Mouse (Mus musculus) spleen, postnatal 36 days (tissue): ENCODE data around the gene Slc25a42.
"Not testable (repeated sequence)": the region's sequence is repeated elsewhere in the genome, so short reads cannot be mapped to it uniquely, and the experiment has no call there.

Source experiments
- DNase-seq, 2 experiments: peaks; one replicate each; pipeline ENCODE4 v3.0.0; 2022; ENCODE audit warnings: low spot score in 2 of 2, mixed read lengths in 1 of 2

Slc25a42 gene

GRCm38 (mm10) chr8:70212112-70213055 is at the start of gene Slc25a42:
Gene Slc25a42, minus strand, starts transcription at chr8:70212305.
- peak; percentile 98 for DNase-seq

- peak in 1 of 2 experiments; percentile 24 for DNase-seq
Observed at GRCm38 (mm10) chr8:70259043-70259442, 46.9 kb upstream of the Slc25a42 start.

- peak in 1 of 2 experiments; percentile 22 for DNase-seq
Observed at GRCm38 (mm10) chr8:70258600-70258999, 46.5 kb upstream of the Slc25a42 start.

GRCm38 (mm10) chr8:70257456-70257855 is 45.4 kb upstream of the Slc25a42 start:
- DNase-seq = no peak

GRCm38 (mm10) chr8:70254628-70255027 is 42.5 kb upstream of the Slc25a42 start:
- DNase-seq = no peak

GRCm38 (mm10) chr8:70247841-70248240 is 35.7 kb upstream of the Slc25a42 start:
- no peak for DNase-seq

GRCm38 (mm10) chr8:70246622-70247021 is 34.5 kb upstream of the Slc25a42 start:
- no peak for DNase-seq

- no peak for DNase-seq
Observed at GRCm38 (mm10) chr8:70240642-70241041, 28.5 kb upstream of the Slc25a42 start.

GRCm38 (mm10) chr8:70237842-70238241 is 25.7 kb upstream of the Slc25a42 start:
- no peak for DNase-seq

GRCm38 (mm10) chr8:70234781-70235128 is 22.6 kb upstream of the Slc25a42 start:
- DNase-seq = no peak

- DNase-seq = peak; percentile 96
Observed at GRCm38 (mm10) chr8:70234080-70234780, 22.1 kb upstream of the Slc25a42 start, which contains the start of the genes Sugp2 and Armc6. Gene Sugp2, plus strand, starts transcription at chr8:70234226. Gene Armc6, minus strand, starts transcription at chr8:70234466.

- DNase-seq = no peak
Observed at GRCm38 (mm10) chr8:70233606-70234005, 21.5 kb upstream of the Slc25a42 start.

- DNase-seq = no peak
Observed at GRCm38 (mm10) chr8:70230837-70231236, 18.7 kb upstream of the Slc25a42 start.

- no peak for DNase-seq
Observed at GRCm38 (mm10) chr8:70227997-70228396, 15.9 kb upstream of the Slc25a42 start.

- DNase-seq = no peak
Observed at GRCm38 (mm10) chr8:70223341-70223740, 11.2 kb upstream of the Slc25a42 start.

GRCm38 (mm10) chr8:70222041-70222440 is 9.9 kb upstream of the Slc25a42 start:
- no peak for DNase-seq

GRCm38 (mm10) chr8:70220911-70221310 is 8.8 kb upstream of the Slc25a42 start:
- DNase-seq = no peak

- no peak for DNase-seq
Observed at GRCm38 (mm10) chr8:70220236-70220840, 8.2 kb upstream of the Slc25a42 start.

GRCm38 (mm10) chr8:70219107-70219684 is 7.1 kb upstream of the Slc25a42 start:
- no peak for DNase-seq

GRCm38 (mm10) chr8:70217441-70217840 is 5.3 kb upstream of the Slc25a42 start:
- no peak for DNase-seq

- peak in 1 of 2 experiments; percentile 14 for DNase-seq
Observed at GRCm38 (mm10) chr8:70216566-70216965, 4.5 kb upstream of the Slc25a42 start.

GRCm38 (mm10) chr8:70216161-70216560 is 4.1 kb upstream of the Slc25a42 start:
- DNase-seq = not testable (repeated sequence)
